Mouse (Mus musculus): ENCODE data around the gene Pcgf1. TPM values are rescaled to one million over a fixed set of nuclear protein-coding genes. Genes with fewer than 3 reads are reported as not detected.
A peak's percentile ranks its signal among the peaks of the same experiment; 100 is the strongest.

Pcgf1 gene
- total RNA-seq, 4 experiments from 2014 or later = 26.2 to 31.0 (median 27.2) TPM

GRCm38 (mm10) chr6:83121863-83122710, 44.4 kb downstream of the Pcgf1 start:
- DNase-seq (ENCODE audit: low spot score in 2 of 2) = no peak

- DNase-seq (ENCODE audit: low spot score in 2 of 2) = no peak
Observed at GRCm38 (mm10) chr6:83122961-83123360, 45.3 kb downstream of the Pcgf1 start.

GRCm38 (mm10) chr6:83124851-83125312, 47.2 kb downstream of the Pcgf1 start:
- peak; percentile 84 for DNase-seq (ENCODE audit: low spot score in 2 of 2)

- DNase-seq (ENCODE audit: low spot score in 2 of 2) = no peak
Observed at GRCm38 (mm10) chr6:83125331-83125730, 47.7 kb downstream of the Pcgf1 start, which contains the start of gene Ino80b. Ino80b (minus strand) TSS chr6:83125431.

- DNase-seq (ENCODE audit: low spot score in 2 of 2) = no peak
Observed at GRCm38 (mm10) chr6:83127419-83127818, 49.8 kb downstream of the Pcgf1 start.

Small RNAs within 50 kb of the gene (microRNA-seq; reads per million reads assigned to microRNA genes)
- 0 reads per million in 2 experiments for gene Mir3470a
- 0 to 0.22 reads per million in 2 experiments for gene Mir7040

Other genes starting within 250 kb of the Pcgf1 start
- gene Sema4f, start 138.1 kb upstream of the Pcgf1 start, total RNA-seq (2022) = 10 to 100 TPM; 35.0 to 36.1 (median 35.2) TPM
- gene M1ap, start 131.0 kb upstream of the Pcgf1 start, total RNA-seq (2022) = under 1 TPM in 3 of 4 experiments, not detected in 1; 0.33 to 0.57 (median 0.48) TPM
- gene Dok1, start 44.4 kb upstream of the Pcgf1 start, total RNA-seq (2022) = 1 to 10 TPM; 2.1 to 3.7 (median 2.9) TPM
- 1 to 10 TPM; 2.0 to 4.3 (median 3.0) TPM for gene Loxl3, start 43.7 kb upstream of the Pcgf1 start, total RNA-seq (2022)
- 100 to 1,000 TPM in 3 of 4 experiments, 10 to 100 TPM in 1; 98.7 to 123 (median 111) TPM for gene Aup1, start 23.3 kb upstream of the Pcgf1 start, total RNA-seq (2022)
- gene Htra2, start 22.6 kb upstream of the Pcgf1 start, total RNA-seq (2022) = 10 to 100 TPM; 47.7 to 53.7 (median 50.4) TPM
- gene Dqx1, start 20.0 kb upstream of the Pcgf1 start, total RNA-seq (2022) = 1 to 10 TPM in 2 of 4 experiments, under 1 TPM in 2; 0.67 to 1.5 (median 1.1) TPM
- not detected for gene Tlx2, start 7.6 kb upstream of the Pcgf1 start, total RNA-seq (2022)
- under 1 TPM in 1 of 4 experiments, not detected in 3; 0.77 TPM for gene Lbx2, start 8.5 kb downstream of the Pcgf1 start, total RNA-seq (2022)
- 10 to 100 TPM in 1 of 4 experiments, 1 to 10 TPM in 3; 6.5 to 10.1 (median 8.7) TPM for gene Ccdc142, start 23.7 kb downstream of the Pcgf1 start, total RNA-seq (2022)
- gene Gm42688, start 23.7 kb downstream of the Pcgf1 start, total RNA-seq (2022) = 1 to 10 TPM; 5.8 to 8.1 (median 6.4) TPM
- gene Mrpl53, start 31.2 kb downstream of the Pcgf1 start, total RNA-seq (2022) = 10 to 100 TPM; 51.1 to 63.3 (median 54.2) TPM
- gene Mogs, start 37.6 kb downstream of the Pcgf1 start, total RNA-seq (2022) = 10 to 100 TPM; 27.4 to 32.3 (median 31.3) TPM
- gene Wbp1, start 43.7 kb downstream of the Pcgf1 start, total RNA-seq (2022) = 10 to 100 TPM; 36.5 to 47.4 (median 39.6) TPM
- 10 to 100 TPM; 22.0 to 26.8 (median 25.4) TPM for gene Ino80b, start 47.6 kb downstream of the Pcgf1 start, total RNA-seq (2022)
- gene Rtkn, start 57.6 kb downstream of the Pcgf1 start, total RNA-seq (2022) = 100 to 1,000 TPM in 1 of 4 experiments, 10 to 100 TPM in 3; 91.4 to 114 (median 92.8) TPM
- gene Wdr54, start 78.5 kb downstream of the Pcgf1 start, total RNA-seq (2022) = 10 to 100 TPM; 31.8 to 39.1 (median 34.5) TPM
- gene 1700003E16Rik, start 78.5 kb downstream of the Pcgf1 start, total RNA-seq (2022) = 10 to 100 TPM; 26.4 to 29.4 (median 28.3) TPM
- gene Dctn1, start 88.1 kb downstream of the Pcgf1 start, total RNA-seq (2022) = 100 to 1,000 TPM; 347 to 364 (median 356) TPM
- gene Slc4a5, start 142.0 kb downstream of the Pcgf1 start, total RNA-seq (2022) = 1 to 10 TPM in 1 of 4 experiments, under 1 TPM in 3; 0.44 to 2.0 (median 0.79) TPM
- gene Mthfd2, start 248.0 kb downstream of the Pcgf1 start, total RNA-seq (2022) = 1 to 10 TPM; 5.3 to 8.7 (median 7.0) TPM
- gene Mob1a, start 248.1 kb downstream of the Pcgf1 start, total RNA-seq (2022) = 10 to 100 TPM; 16.8 to 22.9 (median 17.5) TPM

Measured in left cerebral cortex, adult 8-10 months (tissue).